Mouse (Mus musculus): ENCODE data around the gene Irak4. TPM values are rescaled to one million over a fixed set of nuclear protein-coding genes. Genes with fewer than 3 reads are reported as not detected.

Gene Irak4
- polyA plus RNA-seq, 1 experiment from 2014 or later = 1.8 TPM

- H3K4me2 ChIP-seq = no peak overlapping the region
- WGBS = 79% methylated on average over 1 of the region's 1 CpGs
Measured at GRCm38 (mm10) chr15:94593586-94593985, 50.1 kb downstream of the Irak4 start.

DNA sequence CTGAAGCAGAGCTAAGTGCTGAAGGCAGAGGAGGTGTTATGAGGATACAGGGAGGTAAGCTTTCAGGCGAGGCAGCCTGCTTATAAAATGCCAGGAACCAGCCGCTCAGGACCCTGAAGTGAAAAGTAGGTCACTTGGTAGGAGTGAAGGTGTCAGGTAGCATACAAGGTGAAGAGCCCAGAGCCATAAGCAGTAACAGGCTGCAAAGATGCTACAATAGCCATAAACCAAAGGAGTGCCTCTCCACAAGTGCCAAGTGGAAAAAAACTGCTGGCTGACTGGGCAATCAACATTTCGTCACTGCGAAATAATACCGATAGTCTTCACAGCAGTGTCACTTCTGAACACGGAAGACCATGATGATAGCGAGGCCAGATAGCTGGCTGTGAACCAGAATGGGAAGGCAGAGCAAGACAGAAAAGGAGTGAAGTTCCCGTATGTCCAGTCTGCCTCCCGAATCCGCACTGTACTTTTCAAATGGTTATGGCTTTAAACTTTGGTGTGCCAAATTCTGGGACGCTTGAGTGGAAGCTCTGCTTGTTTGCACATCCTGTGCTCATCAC, 56.8 kb downstream of the Irak4 start:
- H3K4me3 ChIP-seq = no peak overlapping the region
- H3K4me1 ChIP-seq = 0 out of 2 replicates have a peak, but pooled peaks cover 2% of the 10 kb centered on the region
- no peaks in the 10 kb centered on the region for H3K36me3 ChIP-seq (ENCODE audit: poor library complexity, severe bottlenecking)
- no peak overlapping the region for H3K4me2 ChIP-seq
- WGBS = 86% methylated on average over 11 of the region's 11 CpGs
- no peak overlapping the region for H3K27ac ChIP-seq
- H3K27me3 ChIP-seq = peaks cover 3% of the 10 kb centered on the region; the same call in 1 of the 2 replicates
- H3K9ac ChIP-seq = no peak overlapping the region
- no peak for ATAC-seq
- H3K9me3 ChIP-seq (replicated peaks) = no peaks in the 10 kb centered on the region

More at GRCm38 (mm10) chr15:94593586-94593985, 50.1 kb downstream of the Irak4 start:
- no peak for ATAC-seq
- no peak overlapping the region for H3K27ac ChIP-seq
- no peaks in the 10 kb centered on the region for H3K36me3 ChIP-seq (ENCODE audit: poor library complexity, severe bottlenecking)
- H3K9ac ChIP-seq = no peak overlapping the region
- peaks cover 3% of the 10 kb centered on the region; the same call in 1 of the 2 replicates for H3K27me3 ChIP-seq
- H3K9me3 ChIP-seq (replicated peaks) = no peaks in the 10 kb centered on the region
- H3K4me1 ChIP-seq = peaks cover 6% of the 10 kb centered on the region
- H3K4me3 ChIP-seq = no peak overlapping the region

DNA sequence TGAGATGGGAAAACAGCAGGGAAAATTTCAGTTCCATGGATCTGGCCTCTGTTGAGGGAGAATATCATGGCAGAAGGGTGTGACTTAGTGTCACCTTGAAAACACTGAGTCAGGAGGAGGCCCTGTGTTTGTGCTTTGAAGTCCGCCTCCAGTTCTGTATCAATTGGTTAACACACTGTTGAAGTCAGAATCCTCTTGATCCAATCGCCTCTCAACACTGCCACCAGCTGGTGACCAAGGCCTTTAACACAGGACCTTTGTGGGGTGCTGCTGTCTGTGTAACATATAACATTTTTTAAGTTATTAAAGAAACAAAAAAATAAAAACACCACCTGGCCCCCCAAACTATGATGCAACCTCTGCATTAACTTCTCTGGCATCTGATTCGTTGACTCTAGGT, 57.9 kb downstream of the Irak4 start:
- H3K4me3 ChIP-seq = no peak overlapping the region
- H3K9ac ChIP-seq = no peak overlapping the region
- WGBS = 20% methylated on average over 3 of the region's 3 CpGs
- no peak for ATAC-seq
- no peaks in the 10 kb centered on the region for H3K27me3 ChIP-seq
- no peak overlapping the region for H3K27ac ChIP-seq
- H3K4me1 ChIP-seq = 0 out of 2 replicates have a peak, but pooled peaks cover 2% of the 10 kb centered on the region
- no peaks in the 10 kb centered on the region for H3K36me3 ChIP-seq (ENCODE audit: poor library complexity, severe bottlenecking)
- H3K9me3 ChIP-seq (replicated peaks) = no peaks in the 10 kb centered on the region
- no peak overlapping the region for H3K4me2 ChIP-seq

DNA sequence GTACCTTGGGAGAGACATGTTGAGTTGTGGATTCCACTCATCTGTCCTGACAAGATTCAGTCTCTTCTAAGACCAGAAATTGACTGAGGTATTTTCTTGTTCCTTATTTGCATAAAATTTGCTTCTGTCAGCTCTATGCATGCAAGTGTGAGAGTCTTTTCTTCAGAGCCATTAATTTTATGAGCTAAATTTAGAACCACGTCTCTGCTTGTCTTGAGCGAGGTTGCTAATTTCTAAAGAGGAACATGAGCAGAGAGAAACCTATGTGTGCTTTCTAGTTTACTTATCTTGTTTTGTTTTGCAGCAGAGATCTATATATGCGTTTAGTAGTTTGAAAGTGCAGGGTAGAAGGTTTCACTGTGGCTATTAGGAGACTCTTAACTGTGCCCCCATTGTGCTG, 59.0 kb downstream of the Irak4 start:
- 70% methylated on average over 3 of the region's 3 CpGs for WGBS

DNA sequence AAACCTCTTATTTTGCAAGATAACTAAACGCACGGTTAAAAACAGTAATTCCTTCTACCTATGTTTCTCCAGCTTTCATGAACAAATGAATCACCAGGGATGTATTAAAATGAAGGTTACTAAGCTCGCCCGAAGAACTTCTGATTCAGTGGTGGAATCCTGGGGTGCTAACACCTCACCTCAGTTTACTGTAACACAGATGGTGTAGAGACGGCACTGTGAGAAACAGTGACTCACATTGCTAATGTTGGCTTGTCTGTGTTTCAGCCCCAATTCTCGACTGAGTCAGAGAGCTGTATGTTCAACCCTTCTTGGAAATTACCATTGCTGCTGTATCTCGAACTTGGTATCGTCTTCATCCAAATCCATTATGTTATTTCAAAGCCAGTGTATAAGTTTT, 64.3 kb downstream of the Irak4 start:
- no peaks in the 10 kb centered on the region for H3K9me3 ChIP-seq (replicated peaks)
- no peaks in the 10 kb centered on the region for H3K36me3 ChIP-seq (ENCODE audit: poor library complexity, severe bottlenecking)
- 94% methylated on average over 8 of the region's 8 CpGs for WGBS
- H3K27ac ChIP-seq = no peak overlapping the region
- H3K4me1 ChIP-seq = no peaks in the 10 kb centered on the region
- no peak for ATAC-seq
- no peaks in the 10 kb centered on the region for H3K27me3 ChIP-seq
- H3K4me2 ChIP-seq = no peak overlapping the region
- H3K4me3 ChIP-seq = no peak overlapping the region
- H3K9ac ChIP-seq = no peak overlapping the region

More for the DNA sequence above, 59.0 kb downstream of the Irak4 start:
- no peaks in the 10 kb centered on the region for H3K36me3 ChIP-seq (ENCODE audit: poor library complexity, severe bottlenecking)
- 0 out of 2 replicates have a peak, but pooled peaks cover 2% of the 10 kb centered on the region for H3K4me1 ChIP-seq
- H3K9ac ChIP-seq = no peak overlapping the region
- H3K9me3 ChIP-seq (replicated peaks) = no peaks in the 10 kb centered on the region
- no peak overlapping the region for H3K27ac ChIP-seq
- H3K27me3 ChIP-seq = no peaks in the 10 kb centered on the region
- H3K4me3 ChIP-seq = no peak overlapping the region
- H3K4me2 ChIP-seq = no peak overlapping the region
- no peak for ATAC-seq

- H3K27me3 ChIP-seq = no peaks in the 10 kb centered on the region
- 95% methylated on average over 11 of the region's 11 CpGs for WGBS
- H3K4me1 ChIP-seq = no peaks in the 10 kb centered on the region
- no peaks in the 10 kb centered on the region for H3K36me3 ChIP-seq (ENCODE audit: poor library complexity, severe bottlenecking)
- H3K4me2 ChIP-seq = no peak overlapping the region
- H3K9ac ChIP-seq = no peak overlapping the region
- ATAC-seq = no peak
- H3K9me3 ChIP-seq (replicated peaks) = no peaks in the 10 kb centered on the region
- no peak overlapping the region for H3K27ac ChIP-seq
- no peak overlapping the region for H3K4me3 ChIP-seq
Measured at GRCm38 (mm10) chr15:94616036-94616435, 72.6 kb downstream of the Irak4 start.

DNA sequence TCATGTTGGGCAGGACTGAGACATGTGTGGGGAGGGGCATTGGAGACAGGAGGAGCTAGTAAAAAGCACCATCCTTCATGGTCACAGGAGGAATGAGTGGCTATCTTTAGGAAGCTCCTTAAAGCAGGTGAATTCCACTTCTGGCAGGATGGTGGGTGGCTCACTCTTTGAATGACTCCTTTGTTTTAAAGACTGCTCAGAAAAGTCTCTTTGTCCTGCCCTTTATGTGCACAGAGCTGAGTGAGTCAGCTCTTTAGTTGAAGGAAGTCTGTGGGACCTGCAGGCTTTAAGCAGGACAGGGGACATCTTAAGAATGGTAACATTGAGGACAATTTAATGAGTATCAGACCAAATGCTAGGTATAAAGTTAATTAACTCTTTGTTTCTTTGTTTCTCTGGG, 77.5 kb downstream of the Irak4 start:
- Histone ChIP-seq H3K36me3 (ENCODE audit: poor library complexity, severe bottlenecking) (no peaks in the 10 kb centered on the region), H3K27me3 (no peaks in the 10 kb centered on the region), H3K9me3 (replicated peaks) (no peaks in the 10 kb centered on the region), H3K9ac (no peak overlapping the region), H3K4me2 (no peak overlapping the region), H3K4me1 (no peaks in the 10 kb centered on the region), H3K4me3 (no peak overlapping the region), H3K27ac (no peak overlapping the region)
- no peak for ATAC-seq

GRCm38 (mm10) chr15:94628463-94628829, 85.0 kb downstream of the Irak4 start:
- Histone ChIP-seq H3K4me1 (peaks cover 4% of the 10 kb centered on the region; the same call in 1 of the 2 replicates), H3K27me3 (peaks cover 24% of the 10 kb centered on the region), H3K36me3 (ENCODE audit: poor library complexity, severe bottlenecking) (no peaks in the 10 kb centered on the region), H3K9ac (peak overlapping the region; percentile 83; the same call in 1 of the 2 replicates), H3K9me3 (replicated peaks) (no peaks in the 10 kb centered on the region), H3K27ac (no peak overlapping the region), H3K4me3 (peak overlapping the region; percentile 63), H3K4me2 (peak overlapping the region; percentile 100)
- 0 out of 2 replicates have a peak, but pooled peaks have one; percentile 13 for ATAC-seq
- 50% methylated on average over 2 of the region's 2 CpGs for WGBS

- Histone ChIP-seq H3K4me1 (peaks cover 4% of the 10 kb centered on the region; the same call in 1 of the 2 replicates), H3K9ac (peak within 1 kb of the TSS; percentile 83), H3K4me3 (peak within 1 kb of the TSS; percentile 63), H3K4me2 (peak within 1 kb of the TSS; percentile 100), H3K36me3 (ENCODE audit: poor library complexity, severe bottlenecking) (no peaks in the 10 kb centered on the region), H3K27me3 (peaks cover 24% of the 10 kb centered on the region), H3K9me3 (replicated peaks) (no peaks in the 10 kb centered on the region), H3K27ac (no peak within 1 kb of the TSS)
- WGBS = under 1% methylated on average over 69 of the region's 96 CpGs
- ATAC-seq = peak; percentile 71
Measured at GRCm38 (mm10) chr15:94628830-94629601, 85.6 kb downstream of the Irak4 start, which contains the start of gene Tmem117. Gene Tmem117 (plus strand): TSS chr15:94629232.

- Histone ChIP-seq H3K4me1 (peaks cover 4% of the 10 kb centered on the region; the same call in 1 of the 2 replicates), H3K4me3 (no peak overlapping the region), H3K9me3 (replicated peaks) (no peaks in the 10 kb centered on the region), H3K27ac (no peak overlapping the region), H3K9ac (no peak overlapping the region), H3K36me3 (ENCODE audit: poor library complexity, severe bottlenecking) (no peaks in the 10 kb centered on the region), H3K27me3 (peaks cover 24% of the 10 kb centered on the region), H3K4me2 (no peak overlapping the region)
- ATAC-seq = no peak
- 84% methylated on average over 4 of the region's 4 CpGs for WGBS
Measured at GRCm38 (mm10) chr15:94630553-94630952, 87.1 kb downstream of the Irak4 start.

Data from forebrain, embryonic 13.5 days (tissue).